Mouse (Mus musculus) brown adipose tissue, adult 24 weeks (tissue): ENCODE measurements around the gene Stard10. TPM values are rescaled to one million over a fixed set of nuclear protein-coding genes. Genes with fewer than 3 reads are reported as not detected.

Experiments used
- H3K27ac ChIP-seq: fragments of 200-500 bp; replicated peaks from 2 replicates; pipeline ENCODE4 v1.5.1; 2012; ENCODE audit warnings: low read depth, mild to moderate bottlenecking, low read length
- H3K4me1 ChIP-seq: fragments of 200-500 bp; 2 replicates; pipeline ENCODE4 v1.6.1; 2012; ENCODE audit warnings: low read length, mixed read lengths; ENCODE audit not compliant: control insufficient read depth, insufficient read depth, insufficient read length
- H3K4me3 ChIP-seq: fragments of 200-500 bp; 2 replicates; pipeline ENCODE4 v1.5.1; 2012; ENCODE audit warnings: low read depth, mild to moderate bottlenecking, low read length, moderate library complexity; ENCODE audit not compliant: insufficient read depth
- polyA plus RNA-seq: library from polyadenylated mRNA; stranded (reverse); fragments of >200 nt; gene quantifications from 2 replicates; pipeline ENCODE4 v1.2.4, GENCODE M21; 2012; ENCODE audit not compliant: missing spikeins, insufficient read depth, insufficient read length

The Stard10 gene
- polyA plus RNA-seq, 1 experiment, result 41.4 TPM

- no peak overlapping the region for H3K27ac ChIP-seq
- H3K4me1 ChIP-seq, result no peaks in the 10 kb centered on the region
- H3K4me3 ChIP-seq, result no peak overlapping the region
Measured at GRCm38 (mm10) chr7:101295438-101295837, 21.4 kb upstream of the Stard10 start.

- H3K4me1 ChIP-seq, result no peaks in the 10 kb centered on the region
- H3K27ac ChIP-seq, result no peak overlapping the region
- no peak overlapping the region; the same call in 1 of the 2 replicates for H3K4me3 ChIP-seq
Measured at GRCm38 (mm10) chr7:101296252-101297022, 20.4 kb upstream of the Stard10 start.

GRCm38 (mm10) chr7:101297023-101297405 is 19.9 kb upstream of the Stard10 start:
- H3K4me3 ChIP-seq, result no peak overlapping the region
- H3K27ac ChIP-seq, result no peak overlapping the region

GRCm38 (mm10) chr7:101298375-101298774 is 18.5 kb upstream of the Stard10 start:
- Histone ChIP-seq H3K4me3 (no peak overlapping the region), H3K4me1 (no peaks in the 10 kb centered on the region), H3K27ac (no peak overlapping the region)

More at GRCm38 (mm10) chr7:101297023-101297405, 19.9 kb upstream of the Stard10 start:
- no peaks in the 10 kb centered on the region for H3K4me1 ChIP-seq

GRCm38 (mm10) chr7:101301361-101301880 is 15.5 kb upstream of the Stard10 start:
- H3K4me1 ChIP-seq, result no peaks in the 10 kb centered on the region
- H3K27ac ChIP-seq, result peak overlapping the region; percentile 68
- peak overlapping the region; percentile 77 for H3K4me3 ChIP-seq

- Histone ChIP-seq H3K4me1 (no peaks in the 10 kb centered on the region), H3K4me3 (peak within 1 kb of the TSS; percentile 77), H3K27ac (peak within 1 kb of the TSS; percentile 79)
Measured at GRCm38 (mm10) chr7:101301881-101302456, 14.9 kb upstream of the Stard10 start, which contains the start of gene Atg16l2. Gene Atg16l2, minus strand, starts transcription at chr7:101302251.

GRCm38 (mm10) chr7:101302691-101303090 is 14.2 kb upstream of the Stard10 start:
- H3K27ac ChIP-seq, result no peak overlapping the region
- H3K4me1 ChIP-seq, result no peaks in the 10 kb centered on the region
- H3K4me3 ChIP-seq, result 0 out of 2 replicates have a peak overlapping the region, but pooled peaks have one; percentile 77

- Histone ChIP-seq H3K4me3 (no peak overlapping the region), H3K27ac (no peak overlapping the region), H3K4me1 (no peaks in the 10 kb centered on the region)
Measured at GRCm38 (mm10) chr7:101306841-101307240, 10.0 kb upstream of the Stard10 start.

GRCm38 (mm10) chr7:101309985-101310326 is 6.9 kb upstream of the Stard10 start:
- Histone ChIP-seq H3K27ac (peak overlapping the region; percentile 95), H3K4me3 (peak overlapping the region; percentile 68), H3K4me1 (no peaks in the 10 kb centered on the region)

GRCm38 (mm10) chr7:101310327-101311028 is 6.4 kb upstream of the Stard10 start:
- Histone ChIP-seq H3K27ac (peak overlapping the region; percentile 95), H3K4me1 (no peaks in the 10 kb centered on the region), H3K4me3 (peak overlapping the region; percentile 68)

- Histone ChIP-seq H3K4me3 (peak overlapping the region; percentile 47), H3K4me1 (no peaks in the 10 kb centered on the region), H3K27ac (peak overlapping the region; percentile 63)
Measured at GRCm38 (mm10) chr7:101311061-101311460, 5.8 kb upstream of the Stard10 start.

GRCm38 (mm10) chr7:101313033-101313432 is 3.9 kb upstream of the Stard10 start:
- no peak overlapping the region for H3K4me3 ChIP-seq
- H3K4me1 ChIP-seq, result no peaks in the 10 kb centered on the region
- no peak overlapping the region for H3K27ac ChIP-seq

- Histone ChIP-seq H3K27ac (no peak overlapping the region), H3K4me1 (no peaks in the 10 kb centered on the region), H3K4me3 (no peak overlapping the region)
Measured at GRCm38 (mm10) chr7:101314396-101314795, 2.5 kb upstream of the Stard10 start.

- Histone ChIP-seq H3K4me3 (no peak overlapping the region), H3K4me1 (no peaks in the 10 kb centered on the region), H3K27ac (no peak overlapping the region)
Measured at GRCm38 (mm10) chr7:101315699-101316098, 1.2 kb upstream of the Stard10 start.

- no peak overlapping the region for H3K4me3 ChIP-seq
- H3K27ac ChIP-seq, result no peak overlapping the region
- H3K4me1 ChIP-seq, result no peaks in the 10 kb centered on the region
Measured at GRCm38 (mm10) chr7:101316591-101317001, 290 bp upstream of the Stard10 start.
